Mouse (Mus musculus) liver, postnatal 0 days (tissue): ENCODE results near the gene Fkbp1b.

ENCODE experiments used
- CTCF ChIP-seq: sonication (generic); IDR thresholded peaks from 2 replicates; pipeline ENCODE4 v1.5.1; 2016; ENCODE audit warnings: antibody characterized with exemption, low read depth
- EP300 ChIP-seq: IDR thresholded peaks from 2 replicates; pipeline ENCODE4 v1.6.1; 2016; ENCODE audit warnings: antibody characterized with exemption, low read depth, mild to moderate bottlenecking

DNA sequence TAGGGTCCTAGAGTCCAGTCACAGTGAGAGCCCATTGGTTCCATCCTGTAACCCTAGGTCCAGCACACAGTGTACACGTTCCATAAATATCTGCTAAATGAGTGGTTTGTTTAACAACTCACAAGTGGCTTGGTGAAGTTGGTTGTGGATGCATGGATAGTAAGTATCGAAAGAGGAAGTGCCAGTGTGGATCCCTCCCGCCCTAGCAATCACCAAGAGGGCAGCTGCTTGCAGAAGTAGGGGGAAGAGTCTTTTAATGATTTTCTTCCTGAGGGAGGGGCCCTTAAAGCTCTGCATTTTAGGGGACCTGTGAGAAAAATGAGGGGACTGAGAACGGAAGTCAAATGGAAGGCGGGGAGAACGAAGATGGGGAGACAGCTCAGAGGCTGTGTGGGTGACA lies 1.4 kb downstream of the Fkbp1b start:
- TF ChIP-seq CTCF, result no peak
- no peak for TF ChIP-seq EP300
